Comparison of ENCODE assay signal across 23 mouse cellular contexts in the genomic region with DNA sequence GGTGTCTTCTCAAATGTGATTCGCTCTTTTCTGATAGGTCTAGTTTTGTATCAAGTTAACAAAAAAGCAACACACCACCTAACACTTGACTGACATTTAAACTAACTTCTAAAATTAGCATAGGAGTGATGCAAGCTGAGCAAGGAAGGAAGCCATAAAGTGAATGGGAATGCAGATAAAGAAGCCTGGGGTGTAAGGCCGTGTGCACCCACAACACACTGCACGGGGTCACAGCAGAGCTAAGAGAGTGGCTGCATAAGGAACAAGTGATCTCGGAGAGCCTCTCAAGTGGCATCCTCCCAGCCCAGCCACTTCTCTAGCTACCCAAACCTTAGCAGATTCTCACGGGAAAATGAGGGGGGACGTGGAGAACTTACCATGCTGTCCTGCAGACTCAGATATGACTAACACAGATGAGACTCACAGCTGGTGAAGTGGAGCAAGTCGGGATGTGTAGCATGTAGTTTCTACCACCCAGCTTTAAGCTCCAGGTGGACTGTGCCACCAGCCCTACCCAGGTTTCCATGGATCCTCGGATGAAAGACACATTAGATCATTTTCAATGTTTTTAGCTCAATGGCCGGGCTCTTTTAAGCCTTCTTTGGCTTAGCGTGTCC. TPM values are rescaled to one million over a fixed set of nuclear protein-coding genes. Genes with fewer than 3 reads are reported as not detected.
"Had no signal": no experiment of that assay in that cellular context is flagged by ENCODE, and none has a peak within 500 bp of the region (broad histone marks: within the 10 kb centered on the region; RNA-seq: fewer than 3 reads in every experiment).

No protein-coding gene starts in this region.

- H3K4me3 ChIP-seq: limb, embryonic 12.5 days; limb, embryonic 15.5 days; midbrain, embryonic 13.5 days; myocyte; neural tube, embryonic 13.5 days; stomach, embryonic 15.5 days had no signal

- H3K9me3 ChIP-seq: limb, embryonic 15.5 days; neural tube, embryonic 13.5 days; stomach, embryonic 15.5 days had no signal

- H3K4me2 ChIP-seq: limb, embryonic 12.5 days; limb, embryonic 15.5 days; liver, embryonic 11.5 days; lung, embryonic 14.5 days; midbrain, embryonic 13.5 days; neural tube, embryonic 13.5 days; stomach, embryonic 15.5 days had no signal

- H3K27ac ChIP-seq: limb, embryonic 12.5 days; limb, embryonic 15.5 days; liver, embryonic 14.5 days; macrophage; midbrain, embryonic 13.5 days; neural tube, embryonic 13.5 days; stomach, embryonic 15.5 days had no signal

- DNase-seq: kidney, adult 9 months; kidney, postnatal 14 days; kidney, postnatal 4 days; left cerebral cortex, postnatal 4 days; liver, postnatal 0 days; lung, embryonic 14.5 days; retina, postnatal 1 day; right cerebral cortex, postnatal 25 days; spleen, adult 18-20 months; thymus, postnatal 25 days had no signal

- H3K27me3 ChIP-seq: limb, embryonic 12.5 days; limb, embryonic 15.5 days; midbrain, embryonic 13.5 days; neural tube, embryonic 13.5 days; stomach, embryonic 15.5 days had no signal

- H3K36me3 ChIP-seq: limb, embryonic 12.5 days; limb, embryonic 15.5 days; midbrain, embryonic 13.5 days; neural tube, embryonic 13.5 days; stomach, embryonic 15.5 days had no signal

- H3K9ac ChIP-seq: limb, embryonic 12.5 days; limb, embryonic 15.5 days; liver, embryonic 14.5 days; liver, postnatal 0 days; lung, embryonic 14.5 days; midbrain, embryonic 13.5 days; neural tube, embryonic 13.5 days; stomach, embryonic 15.5 days had no signal

- H3K4me1 ChIP-seq: limb, embryonic 12.5 days; limb, embryonic 15.5 days; midbrain, embryonic 13.5 days; neural tube, embryonic 13.5 days; stomach, embryonic 15.5 days had no signal

- ATAC-seq: liver, postnatal 0 days; lung, postnatal 0 days; midbrain, embryonic 13.5 days; midbrain, embryonic 16.5 days had no signal

RNA-seq across cellular contexts. Expression of a gene that starts 38.6 kb away (rescaled TPM):
- total RNA-seq: monocyte, adult 5-6 weeks; neutrophil, adult 5-6 weeks had no signal
